Mouse (Mus musculus) cerebellum, adult 2 months (tissue): ENCODE data around the gene Gm26938.

Experiments used
- CTCF ChIP-seq: fragments of 200-500 bp; IDR thresholded peaks from 2 replicates; pipeline ENCODE4 v1.5.1; 2011; ENCODE audit warnings: low read depth, mild to moderate bottlenecking, control low read depth, low read length, moderate library complexity, borderline replicate concordance; ENCODE audit not compliant: insufficient read depth
- POLR2A ChIP-seq: fragments of 200-500 bp; IDR thresholded peaks from 2 replicates; pipeline ENCODE4 v1.6.1; 2011; ENCODE audit warnings: low read length, control low read depth, borderline replicate concordance; ENCODE audit not compliant: insufficient read depth

- TF ChIP-seq CTCF (no peak), POLR2A (no peak)
Observed at GRCm38 (mm10) chr5:139860328-139861104, 34.3 kb upstream of the Gm26938 start.
